Mouse (Mus musculus): Measurements from ENCODE around the gene Prkce. TPM values are rescaled to one million over a fixed set of nuclear protein-coding genes. Genes with fewer than 3 reads are reported as not detected.
A peak's percentile ranks its signal among the peaks of the same experiment; 100 is the strongest.

The Prkce gene
- polyA plus RNA-seq, 1 experiment from 2014 or later: 5.2 TPM

GRCm38 (mm10) chr17:86187777-86188176, 20.2 kb downstream of the Prkce start:
- Histone ChIP-seq H3K4me3 (ENCODE audit: low read depth, low read length) (no peak overlapping the region), H3K36me3 (ENCODE audit: control insufficient read depth, insufficient read depth) (no peaks in the 10 kb centered on the region), H3K9me3 (ENCODE audit: control insufficient read depth) (no peaks in the 10 kb centered on the region), H3K9ac (ENCODE audit: low read depth, low read length) (no peak overlapping the region), H3K27ac (ENCODE audit: low read depth, low read length) (no peak overlapping the region), H3K4me1 (replicated peaks; ENCODE audit: control insufficient read depth, insufficient read depth, low read length) (0 out of 2 replicates have a peak, but pooled peaks cover 6% of the 10 kb centered on the region), H3K4me2 (replicated peaks; ENCODE audit: low read depth) (no peak overlapping the region; the same call in 1 of the 2 replicates), H3K27me3 (replicated peaks; ENCODE audit: control insufficient read depth, insufficient read depth, low read length) (no peaks in the 10 kb centered on the region)
- TF ChIP-seq CTCF (IDR thresholded peaks at IDR 0.05; ENCODE audit: low read depth): no peak
- ATAC-seq: peak; percentile 61
- WGBS: 91% methylated on average over 1 of the region's 1 CpGs

- Histone ChIP-seq H3K27me3 (replicated peaks; ENCODE audit: control insufficient read depth, insufficient read depth, low read length) (no peaks in the 10 kb centered on the region), H3K9ac (ENCODE audit: low read depth, low read length) (no peak overlapping the region), H3K9me3 (ENCODE audit: control insufficient read depth) (no peaks in the 10 kb centered on the region), H3K36me3 (ENCODE audit: control insufficient read depth, insufficient read depth) (no peaks in the 10 kb centered on the region), H3K4me2 (replicated peaks; ENCODE audit: low read depth) (no peak overlapping the region), H3K27ac (ENCODE audit: low read depth, low read length) (no peak overlapping the region), H3K4me3 (ENCODE audit: low read depth, low read length) (no peak overlapping the region), H3K4me1 (replicated peaks; ENCODE audit: control insufficient read depth, insufficient read depth, low read length) (peaks cover 14% of the 10 kb centered on the region; the same call in 1 of the 2 replicates)
- no peak for TF ChIP-seq CTCF (IDR thresholded peaks at IDR 0.05; ENCODE audit: low read depth)
- WGBS: 32% methylated on average over 6 of the region's 6 CpGs
- peak; percentile 76 for ATAC-seq
Measured at GRCm38 (mm10) chr17:86193979-86194378, 26.4 kb downstream of the Prkce start.

GRCm38 (mm10) chr17:86194921-86195320, 27.3 kb downstream of the Prkce start:
- H3K9ac ChIP-seq (ENCODE audit: low read depth, low read length): no peak overlapping the region
- no peak overlapping the region for H3K4me3 ChIP-seq (ENCODE audit: low read depth, low read length)
- no peak for TF ChIP-seq CTCF (IDR thresholded peaks at IDR 0.05; ENCODE audit: low read depth)
- H3K27ac ChIP-seq (ENCODE audit: low read depth, low read length): no peak overlapping the region
- 66% methylated on average over 8 of the region's 8 CpGs for WGBS
- no peak overlapping the region for H3K4me2 ChIP-seq (replicated peaks; ENCODE audit: low read depth)
- H3K4me1 ChIP-seq (replicated peaks; ENCODE audit: control insufficient read depth, insufficient read depth, low read length): peaks cover 14% of the 10 kb centered on the region; the same call in 1 of the 2 replicates
- no peaks in the 10 kb centered on the region for H3K36me3 ChIP-seq (ENCODE audit: control insufficient read depth, insufficient read depth)
- no peaks in the 10 kb centered on the region for H3K9me3 ChIP-seq (ENCODE audit: control insufficient read depth)
- no peaks in the 10 kb centered on the region for H3K27me3 ChIP-seq (replicated peaks; ENCODE audit: control insufficient read depth, insufficient read depth, low read length)
- ATAC-seq: no peak

- no peaks in the 10 kb centered on the region for H3K27me3 ChIP-seq (replicated peaks; ENCODE audit: control insufficient read depth, insufficient read depth, low read length)
- peaks cover 12% of the 10 kb centered on the region; the same call in 1 of the 2 replicates for H3K4me1 ChIP-seq (replicated peaks; ENCODE audit: control insufficient read depth, insufficient read depth, low read length)
- H3K27ac ChIP-seq (ENCODE audit: low read depth, low read length): no peak overlapping the region
- ATAC-seq: 0 out of 2 replicates have a peak, but pooled peaks have one; percentile 22
- H3K4me3 ChIP-seq (ENCODE audit: low read depth, low read length): no peak overlapping the region
- H3K36me3 ChIP-seq (ENCODE audit: control insufficient read depth, insufficient read depth): no peaks in the 10 kb centered on the region
- H3K4me2 ChIP-seq (replicated peaks; ENCODE audit: low read depth): peak overlapping the region; percentile 35
- no peak for TF ChIP-seq CTCF (IDR thresholded peaks at IDR 0.05; ENCODE audit: low read depth)
- H3K9me3 ChIP-seq (ENCODE audit: control insufficient read depth): no peaks in the 10 kb centered on the region
- WGBS: 54% methylated on average over 16 of the region's 16 CpGs
- no peak overlapping the region for H3K9ac ChIP-seq (ENCODE audit: low read depth, low read length)
Measured at GRCm38 (mm10) chr17:86198496-86199465, 31.2 kb downstream of the Prkce start.

- Histone ChIP-seq H3K4me2 (replicated peaks; ENCODE audit: low read depth) (no peak overlapping the region), H3K27me3 (replicated peaks; ENCODE audit: control insufficient read depth, insufficient read depth, low read length) (no peaks in the 10 kb centered on the region), H3K36me3 (ENCODE audit: control insufficient read depth, insufficient read depth) (no peaks in the 10 kb centered on the region), H3K27ac (ENCODE audit: low read depth, low read length) (no peak overlapping the region), H3K4me1 (replicated peaks; ENCODE audit: control insufficient read depth, insufficient read depth, low read length) (peaks cover 11% of the 10 kb centered on the region; the same call in 1 of the 2 replicates), H3K4me3 (ENCODE audit: low read depth, low read length) (no peak overlapping the region), H3K9ac (ENCODE audit: low read depth, low read length) (no peak overlapping the region), H3K9me3 (ENCODE audit: control insufficient read depth) (no peaks in the 10 kb centered on the region)
- ATAC-seq: no peak
- 79% methylated on average over 7 of the region's 7 CpGs for WGBS
- no peak for TF ChIP-seq CTCF (IDR thresholded peaks at IDR 0.05; ENCODE audit: low read depth)
Measured at GRCm38 (mm10) chr17:86201981-86202380, 34.4 kb downstream of the Prkce start.

- H3K27ac ChIP-seq (ENCODE audit: low read depth, low read length): no peak overlapping the region
- H3K27me3 ChIP-seq (replicated peaks; ENCODE audit: control insufficient read depth, insufficient read depth, low read length): no peaks in the 10 kb centered on the region
- H3K4me2 ChIP-seq (replicated peaks; ENCODE audit: low read depth): no peak overlapping the region
- ATAC-seq: no peak
- TF ChIP-seq CTCF (IDR thresholded peaks at IDR 0.05; ENCODE audit: low read depth): no peak
- H3K9ac ChIP-seq (ENCODE audit: low read depth, low read length): no peak overlapping the region
- H3K4me1 ChIP-seq (replicated peaks; ENCODE audit: control insufficient read depth, insufficient read depth, low read length): peaks cover 11% of the 10 kb centered on the region; the same call in 1 of the 2 replicates
- no peaks in the 10 kb centered on the region for H3K36me3 ChIP-seq (ENCODE audit: control insufficient read depth, insufficient read depth)
- WGBS: 91% methylated on average over 6 of the region's 6 CpGs
- no peak overlapping the region for H3K4me3 ChIP-seq (ENCODE audit: low read depth, low read length)
- H3K9me3 ChIP-seq (ENCODE audit: control insufficient read depth): no peaks in the 10 kb centered on the region
Measured at GRCm38 (mm10) chr17:86202972-86203371, 35.4 kb downstream of the Prkce start.
